Mouse (Mus musculus) bone marrow macrophage, adult 2 months (primary cell): Measurements from ENCODE around the gene Micall1.

Experiments used
- CTCF ChIP-seq: IDR thresholded peaks from 2 replicates; pipeline ENCODE4 v1.5.1; 2012; ENCODE audit warnings: low read depth, mild to moderate bottlenecking, low read length, moderate library complexity
- POLR2A ChIP-seq: IDR thresholded peaks from 2 replicates; pipeline ENCODE4 v1.6.1; 2012; ENCODE audit warnings: mild to moderate bottlenecking, low read depth, low read length, borderline replicate concordance

DNA sequence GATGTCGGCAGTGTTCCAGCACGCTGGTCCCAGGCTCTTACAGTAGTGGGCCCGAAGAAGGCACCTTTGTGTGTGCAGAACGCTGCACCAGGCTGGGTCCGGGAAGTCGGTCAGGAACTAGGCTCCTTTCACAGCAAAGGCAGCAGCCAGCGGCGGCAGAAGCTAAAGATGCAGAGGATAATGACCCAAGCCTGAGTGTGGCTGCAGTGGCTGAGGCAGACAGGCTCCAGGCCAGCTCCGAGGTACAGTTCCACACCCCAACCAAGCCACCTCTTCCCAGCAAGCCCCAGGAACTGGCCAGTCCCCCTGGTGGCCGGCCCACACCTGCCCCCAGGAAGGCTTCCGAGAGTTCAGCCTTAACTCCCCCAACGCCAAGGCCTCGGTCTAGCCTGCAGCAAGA, 13.8 kb downstream of the Micall1 start:
- TF ChIP-seq CTCF, result no peak
- TF ChIP-seq POLR2A, result no peak
